In the genomic region with DNA sequence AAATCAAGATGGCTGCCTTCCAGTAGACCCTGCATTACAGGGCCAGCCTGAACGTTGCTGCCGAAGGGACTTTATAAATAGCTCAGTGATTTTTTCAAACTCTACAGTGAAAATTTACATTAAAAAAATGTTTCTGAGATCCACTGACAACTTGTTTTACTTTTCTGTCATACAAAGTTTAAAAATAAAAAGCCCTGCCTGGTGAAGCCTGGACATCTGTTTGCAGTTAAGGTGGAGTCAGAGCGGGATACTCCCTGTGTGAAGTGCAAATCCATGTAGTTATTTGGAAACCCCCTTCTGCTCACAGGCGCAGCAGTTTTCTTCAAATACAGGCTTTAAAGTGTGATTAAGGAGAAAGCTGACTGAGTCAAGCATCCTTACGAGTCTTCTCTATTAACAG, we compare ENCODE assay signal across 23 mouse cellular contexts. TPM values are rescaled to one million over a fixed set of nuclear protein-coding genes. Genes with fewer than 3 reads are reported as not detected.
DNase-seq lines count a peak whose midpoint lies in the region; ATAC-seq and TF ChIP-seq lines count a peak whose summit lies in the region.
"Had no signal": no experiment of that assay in that cellular context is flagged by ENCODE, and none has a peak within 500 bp of the region (broad histone marks: within the 10 kb centered on the region; RNA-seq: fewer than 3 reads in every experiment).

No protein-coding gene starts in this region.

- H3K36me3 ChIP-seq in intestine, embryonic 15.5 days, result no peaks in the 10 kb centered on the region
- H3K36me3 ChIP-seq in intestine, postnatal 0 days (ENCODE audit: control insufficient read depth, insufficient read depth), result no peaks in the 10 kb centered on the region
- H3K36me3 ChIP-seq in embryonic facial prominence, embryonic 12.5 days, result no peaks in the 10 kb centered on the region
- no peaks in the 10 kb centered on the region for H3K36me3 ChIP-seq in limb, embryonic 13.5 days
- no peaks in the 10 kb centered on the region for H3K36me3 ChIP-seq in kidney, embryonic 15.5 days
- no peaks in the 10 kb centered on the region for H3K36me3 ChIP-seq in kidney, embryonic 16.5 days (ENCODE audit: insufficient read depth, low read length)
- H3K36me3 ChIP-seq: forebrain, embryonic 12.5 days; G1E; heart, embryonic 15.5 days; hindbrain, embryonic 10.5 days had no signal

- no peak for TF ChIP-seq CTCF in intestine, postnatal 0 days (IDR thresholded peaks at IDR 0.05; ENCODE audit: low read depth)

- no peaks in the 10 kb centered on the region for H3K9me3 ChIP-seq in intestine, embryonic 15.5 days
- no peaks in the 10 kb centered on the region for H3K9me3 ChIP-seq in intestine, postnatal 0 days (ENCODE audit: control insufficient read depth)
- no peaks in the 10 kb centered on the region for H3K9me3 ChIP-seq in embryonic facial prominence, embryonic 12.5 days
- H3K9me3 ChIP-seq in limb, embryonic 13.5 days, result no peaks in the 10 kb centered on the region
- H3K9me3 ChIP-seq in kidney, embryonic 15.5 days (replicated peaks), result no peaks in the 10 kb centered on the region
- H3K9me3 ChIP-seq in kidney, embryonic 16.5 days (ENCODE audit: low read length), result no peaks in the 10 kb centered on the region
- H3K9me3 ChIP-seq: forebrain, embryonic 12.5 days; heart, embryonic 15.5 days; hindbrain, embryonic 10.5 days had no signal

- no peak overlapping the region for H3K4me2 ChIP-seq in intestine, embryonic 15.5 days (replicated peaks)
- H3K4me2 ChIP-seq in intestine, postnatal 0 days (replicated peaks; ENCODE audit: low read depth), result no peak overlapping the region
- H3K4me2 ChIP-seq in embryonic facial prominence, embryonic 12.5 days (replicated peaks), result no peak overlapping the region
- peak overlapping the region; percentile 30; the same call in 1 of the 2 replicates for H3K4me2 ChIP-seq in limb, embryonic 13.5 days (replicated peaks)
- H3K4me2 ChIP-seq in kidney, embryonic 15.5 days, result no peak overlapping the region
- no peak overlapping the region for H3K4me2 ChIP-seq in kidney, embryonic 16.5 days (replicated peaks; ENCODE audit: low read depth, low read length)
- H3K4me2 ChIP-seq: forebrain, embryonic 12.5 days; heart, embryonic 11.5 days; heart, embryonic 15.5 days had no signal

- peaks cover 18% of the 10 kb centered on the region for H3K27me3 ChIP-seq in intestine, embryonic 15.5 days (replicated peaks)
- peaks cover 15% of the 10 kb centered on the region for H3K27me3 ChIP-seq in intestine, postnatal 0 days (replicated peaks; ENCODE audit: control insufficient read depth, insufficient read depth, low read length)
- peaks cover 27% of the 10 kb centered on the region for H3K27me3 ChIP-seq in embryonic facial prominence, embryonic 12.5 days
- H3K27me3 ChIP-seq in limb, embryonic 13.5 days, result peaks cover 40% of the 10 kb centered on the region
- H3K27me3 ChIP-seq in kidney, embryonic 15.5 days, result peaks cover 37% of the 10 kb centered on the region
- peaks cover 25% of the 10 kb centered on the region for H3K27me3 ChIP-seq in kidney, embryonic 16.5 days (ENCODE audit: insufficient read depth, low read length)

- ATAC-seq in intestine, embryonic 15.5 days, result peak; percentile 47; the same call in 1 of the 2 replicates
- ATAC-seq in intestine, postnatal 0 days, result no peak
- no peak for ATAC-seq in embryonic facial prominence, embryonic 12.5 days (ENCODE audit: insufficient number of reproducible peaks, insufficient read depth, low FRiP score, low TSS enrichment)
- peak; percentile 60; the same call in 1 of the 2 replicates for ATAC-seq in limb, embryonic 13.5 days (ENCODE audit: low FRiP score, low read depth)
- no peak for ATAC-seq in kidney, embryonic 15.5 days (replicated peaks; ENCODE audit: low FRiP score)
- no peak for ATAC-seq in kidney, embryonic 16.5 days (ENCODE audit: low FRiP score, low TSS enrichment)
- ATAC-seq: forebrain, embryonic 16.5 days had no signal

- H3K9ac ChIP-seq in intestine, embryonic 15.5 days, result no peak overlapping the region
- H3K9ac ChIP-seq in intestine, postnatal 0 days (ENCODE audit: low read depth, low read length), result no peak overlapping the region
- H3K9ac ChIP-seq in embryonic facial prominence, embryonic 12.5 days, result no peak overlapping the region
- H3K9ac ChIP-seq in limb, embryonic 13.5 days, result no peak overlapping the region
- H3K9ac ChIP-seq in kidney, embryonic 15.5 days, result no peak overlapping the region
- H3K9ac ChIP-seq in kidney, embryonic 16.5 days (replicated peaks; ENCODE audit: low read length), result no peak overlapping the region
- H3K9ac ChIP-seq: forebrain, embryonic 12.5 days; heart, embryonic 15.5 days; hindbrain, embryonic 14.5 days had no signal

- DNase-seq in brain, adult 2 months (ENCODE audit: low read depth, low spot score), result peak; percentile 29
- DNase-seq in layer of hippocampus, postnatal 14 days (ENCODE audit: low spot score in 2 of 2), result no peak
- DNase-seq: adrenal gland, adult 8-10 months; adrenal gland, postnatal 36 days; cerebellum, adult 11-12 months; cerebellum, adult 9-11 months; cerebellum, postnatal 36 days; gastrocnemius, postnatal 14 days; heart, adult 2 months; heart, postnatal 14 days had no signal

- H3K4me3 ChIP-seq in intestine, embryonic 15.5 days (replicated peaks), result no peak overlapping the region
- no peak overlapping the region for H3K4me3 ChIP-seq in intestine, postnatal 0 days (ENCODE audit: low read depth, low read length)
- no peak overlapping the region for H3K4me3 ChIP-seq in embryonic facial prominence, embryonic 12.5 days
- H3K4me3 ChIP-seq in limb, embryonic 13.5 days, result no peak overlapping the region
- H3K4me3 ChIP-seq in kidney, embryonic 15.5 days (replicated peaks), result no peak overlapping the region
- H3K4me3 ChIP-seq in kidney, embryonic 16.5 days (ENCODE audit: low read length), result no peak overlapping the region
- H3K4me3 ChIP-seq: forebrain, embryonic 12.5 days; heart, adult 2 months; heart, embryonic 15.5 days; hindbrain, embryonic 10.5 days had no signal

- peaks cover 12% of the 10 kb centered on the region; the same call in 1 of the 2 replicates for H3K4me1 ChIP-seq in intestine, embryonic 15.5 days (replicated peaks)
- H3K4me1 ChIP-seq in intestine, postnatal 0 days (replicated peaks; ENCODE audit: control insufficient read depth, insufficient read depth, low read length), result no peaks in the 10 kb centered on the region
- H3K4me1 ChIP-seq in embryonic facial prominence, embryonic 12.5 days, result peaks cover 17% of the 10 kb centered on the region; the same call in 1 of the 2 replicates
- peaks cover 28% of the 10 kb centered on the region; the same call in 1 of the 2 replicates for H3K4me1 ChIP-seq in limb, embryonic 13.5 days
- peaks cover 11% of the 10 kb centered on the region for H3K4me1 ChIP-seq in kidney, embryonic 15.5 days
- H3K4me1 ChIP-seq in kidney, embryonic 16.5 days (ENCODE audit: insufficient read depth, low read length), result 0 out of 2 replicates have a peak, but pooled peaks cover 5% of the 10 kb centered on the region

- WGBS in intestine, embryonic 15.5 days, result 43% methylated on average over 5 of the region's 5 CpGs
- WGBS in intestine, postnatal 0 days, result 54% methylated on average over 5 of the region's 5 CpGs
- 22% methylated on average over 5 of the region's 5 CpGs for WGBS in embryonic facial prominence, embryonic 12.5 days
- 19% methylated on average over 5 of the region's 5 CpGs for WGBS in limb, embryonic 13.5 days
- 74% methylated on average over 5 of the region's 5 CpGs for WGBS in kidney, embryonic 15.5 days
- 71% methylated on average over 5 of the region's 5 CpGs for WGBS in kidney, embryonic 16.5 days

- no peak overlapping the region for H3K27ac ChIP-seq in intestine, embryonic 15.5 days
- H3K27ac ChIP-seq in intestine, postnatal 0 days (ENCODE audit: low read depth, low read length), result no peak overlapping the region
- 0 out of 2 replicates have a peak overlapping the region, but pooled peaks have one; percentile 60 for H3K27ac ChIP-seq in embryonic facial prominence, embryonic 12.5 days
- H3K27ac ChIP-seq in limb, embryonic 13.5 days, result no peak overlapping the region
- no peak overlapping the region for H3K27ac ChIP-seq in kidney, embryonic 15.5 days
- H3K27ac ChIP-seq in kidney, embryonic 16.5 days (ENCODE audit: low read length), result no peak overlapping the region
- H3K27ac ChIP-seq: forebrain, embryonic 12.5 days; heart, adult 2 months; heart, embryonic 15.5 days; hindbrain, embryonic 10.5 days; hindbrain, embryonic 14.5 days had no signal

RNA-seq across cellular contexts. Expression of a gene that starts 2.6 kb away (rescaled TPM):
- polyA plus RNA-seq in intestine, embryonic 15.5 days (2015; fragmentation: Nextera tagmentation; extraction: Ambion mirVana), result 1.7 and 1.9 TPM in 2 replicates
- 0.94 and 1.1 TPM in 2 replicates for polyA plus RNA-seq in intestine, postnatal 0 days (2015; fragmentation: Nextera tagmentation; extraction: Ambion mirVana)
- polyA plus RNA-seq in embryonic facial prominence, embryonic 12.5 days (2016; fragmentation: Nextera tagmentation; extraction: Ambion mirVana), result 7.3 and 7.6 TPM in 2 replicates
- 3.0 and 3.7 TPM in 2 replicates for polyA plus RNA-seq in limb, embryonic 13.5 days (2015; fragmentation: Nextera tagmentation; extraction: Ambion mirVana)
- polyA plus RNA-seq in kidney, embryonic 15.5 days (2015; fragmentation: Nextera tagmentation; extraction: Ambion mirVana), result 2.4 and 3.0 TPM in 2 replicates
- 1 to 10 TPM; 5.1 to 8.3 TPM for total RNA-seq in layer of hippocampus, postnatal 14 days (2021)
- polyA plus RNA-seq in kidney, embryonic 16.5 days (2015; fragmentation: Nextera tagmentation; extraction: Ambion mirVana), result 2.9 and 3.1 TPM in 2 replicates
- total RNA-seq: adrenal gland, adult 8-10 months; adrenal gland, postnatal 36 days had no signal
- polyA plus RNA-seq: G1E had no signal

Comparison
In these comparisons a context has a peak if more than half of its experiments do, and no peak if none do; other contexts are left out.
1. ATAC-seq: peak in intestine, embryonic 15.5 days (single experiment) and limb, embryonic 13.5 days (single experiment); none in intestine, postnatal 0 days (single experiment), embryonic facial prominence, embryonic 12.5 days (single experiment), kidney, embryonic 15.5 days (single experiment) and kidney, embryonic 16.5 days (single experiment).